Mouse (Mus musculus) spleen, adult 2 months (tissue): ENCODE measurements around the gene Calcoco1.

Experiments
- CTCF ChIP-seq: fragments of 200-500 bp; IDR thresholded peaks from 2 replicates; pipeline ENCODE4 v1.5.1; 2011; ENCODE audit warnings: mild to moderate bottlenecking, inconsistent platforms; ENCODE audit not compliant: insufficient read depth, insufficient read length, insufficient replicate concordance; ENCODE audit errors: extremely low read depth
- POLR2A ChIP-seq: fragments of 200-500 bp; IDR thresholded peaks from 2 replicates; pipeline ENCODE4 v1.6.1; 2011; ENCODE audit warnings: low read depth, low read length, inconsistent platforms

- no peak for TF ChIP-seq CTCF
- no peak for TF ChIP-seq POLR2A
These were observed 15.1 kb upstream of the Calcoco1 start for GRCm38 (mm10) chr15:102737092-102737491.
